Mouse (Mus musculus) heart, adult 2 months (tissue): ENCODE results near the gene Gpbp1l1.

Experiments
- CTCF ChIP-seq: fragments of 200-600 bp; IDR thresholded peaks from 2 replicates; pipeline ENCODE4 v1.8.1; 2022; ENCODE audit warnings: antibody characterized with exemption, mild to moderate bottlenecking, moderate library complexity
- EP300 ChIP-seq: fragments of 200-500 bp; IDR thresholded peaks from 2 replicates; pipeline ENCODE4 v1.6.1; 2011; ENCODE audit warnings: low read depth, low read length, control low read depth; ENCODE audit not compliant: insufficient read depth

- TF ChIP-seq CTCF (no peak), EP300 (peak; percentile 64; the same call in 1 of the 2 replicates)
Measured at GRCm38 (mm10) chr4:116627359-116627716, 69.9 kb downstream of the Gpbp1l1 start.
